Mouse (Mus musculus): ENCODE results near the gene Cnpy3. TPM values are rescaled to one million over a fixed set of nuclear protein-coding genes. Genes with fewer than 3 reads are reported as not detected.

The Cnpy3 gene
- polyA plus RNA-seq, 1 experiment from 2014 or later, result 75.6 TPM

DNA sequence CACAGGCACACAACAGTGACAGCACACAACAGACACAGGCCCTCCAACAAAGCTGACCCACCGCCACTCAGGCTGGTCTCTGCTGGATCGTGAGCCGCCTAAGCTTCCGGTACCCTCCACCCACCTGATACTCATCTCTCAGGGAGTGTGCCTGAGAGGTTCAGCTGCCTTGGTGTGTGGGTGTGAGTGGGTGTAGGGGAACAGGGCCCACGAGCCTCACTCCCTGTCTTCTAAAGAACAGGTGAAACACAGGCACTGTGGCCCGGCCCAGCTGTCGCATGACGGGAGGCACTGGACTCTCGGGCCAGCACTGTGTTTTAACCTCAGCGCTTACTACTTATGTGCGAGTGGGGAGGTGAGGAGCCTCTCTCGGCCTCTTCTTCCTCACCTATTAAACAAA lies 49.9 kb downstream of the Cnpy3 start:
- WGBS, result 83% methylated on average over 12 of the region's 12 CpGs
- Histone ChIP-seq H3K9me3 (ENCODE audit: control insufficient read depth, low read length) (no peaks in the 10 kb centered on the region), H3K36me3 (ENCODE audit: control insufficient read depth, insufficient read depth, low read length) (0 out of 2 replicates have a peak, but pooled peaks cover 2% of the 10 kb centered on the region), H3K4me1 (ENCODE audit: control insufficient read depth, insufficient read depth, low read length) (peaks cover 27% of the 10 kb centered on the region), H3K4me2 (ENCODE audit: low read depth, low read length) (no peak overlapping the region), H3K4me3 (ENCODE audit: low read length) (no peak overlapping the region), H3K27ac (ENCODE audit: low read length) (no peak overlapping the region), H3K27me3 (replicated peaks; ENCODE audit: control insufficient read depth, insufficient read depth, low read length) (no peaks in the 10 kb centered on the region), H3K9ac (ENCODE audit: low read depth, low read length) (peak overlapping the region; percentile 53)
- ATAC-seq, result no peak

DNA sequence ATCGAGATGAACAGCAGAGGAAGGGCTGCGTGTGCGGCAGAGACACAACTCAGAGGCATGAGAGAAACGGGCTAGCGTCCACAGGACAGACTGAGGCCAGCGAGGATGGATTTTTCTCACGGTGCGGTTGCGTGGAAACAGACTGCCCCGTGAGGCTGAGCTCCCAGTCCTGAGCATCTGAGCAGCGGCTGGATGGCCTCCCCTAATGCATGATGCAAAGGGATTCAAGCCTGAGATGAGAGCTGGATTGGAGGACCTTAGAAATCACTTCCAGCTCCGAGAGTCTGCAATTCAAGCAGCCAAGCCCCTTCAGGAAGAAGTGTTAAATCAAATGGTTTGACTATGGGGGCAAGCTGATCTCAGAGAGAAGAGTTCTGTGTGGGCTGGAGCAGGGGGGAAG lies 50.5 kb downstream of the Cnpy3 start:
- ATAC-seq, result no peak
- Histone ChIP-seq H3K4me2 (ENCODE audit: low read depth, low read length) (no peak overlapping the region), H3K4me1 (ENCODE audit: control insufficient read depth, insufficient read depth, low read length) (peaks cover 27% of the 10 kb centered on the region), H3K4me3 (ENCODE audit: low read length) (no peak overlapping the region), H3K36me3 (ENCODE audit: control insufficient read depth, insufficient read depth, low read length) (0 out of 2 replicates have a peak, but pooled peaks cover 2% of the 10 kb centered on the region), H3K9me3 (ENCODE audit: control insufficient read depth, low read length) (no peaks in the 10 kb centered on the region), H3K27ac (ENCODE audit: low read length) (no peak overlapping the region), H3K27me3 (replicated peaks; ENCODE audit: control insufficient read depth, insufficient read depth, low read length) (no peaks in the 10 kb centered on the region), H3K9ac (ENCODE audit: low read depth, low read length) (peak overlapping the region; percentile 53; the same call in 1 of the 2 replicates)
- WGBS, result 70% methylated on average over 12 of the region's 12 CpGs

DNA sequence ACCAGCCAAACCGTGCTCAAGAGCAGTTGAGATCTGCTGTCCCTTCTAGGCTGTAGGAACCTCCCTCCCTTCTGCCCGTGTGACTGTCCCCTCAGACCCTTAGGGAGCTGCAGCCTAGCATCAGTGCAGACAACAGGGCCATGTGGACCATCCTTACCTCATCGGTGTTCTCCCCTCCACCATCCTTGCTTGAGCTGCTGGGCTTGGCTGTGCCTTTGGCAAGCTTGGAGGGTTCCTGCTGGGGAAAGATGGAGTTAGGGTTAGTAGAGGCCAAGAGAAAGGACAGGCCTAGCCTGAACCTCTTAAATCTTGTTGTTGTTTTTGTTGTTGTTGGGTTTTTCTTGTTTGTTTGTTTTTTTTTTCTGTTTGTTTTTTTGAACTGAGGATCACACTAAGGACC lies 52.1 kb downstream of the Cnpy3 start:
- Histone ChIP-seq H3K27ac (ENCODE audit: low read length) (no peak overlapping the region), H3K4me2 (ENCODE audit: low read depth, low read length) (no peak overlapping the region), H3K27me3 (replicated peaks; ENCODE audit: control insufficient read depth, insufficient read depth, low read length) (no peaks in the 10 kb centered on the region), H3K4me1 (ENCODE audit: control insufficient read depth, insufficient read depth, low read length) (peaks cover 27% of the 10 kb centered on the region), H3K9me3 (ENCODE audit: control insufficient read depth, low read length) (no peaks in the 10 kb centered on the region), H3K36me3 (ENCODE audit: control insufficient read depth, insufficient read depth, low read length) (0 out of 2 replicates have a peak, but pooled peaks cover 2% of the 10 kb centered on the region), H3K9ac (ENCODE audit: low read depth, low read length) (no peak overlapping the region), H3K4me3 (ENCODE audit: low read length) (no peak overlapping the region)
- 84% methylated on average over 3 of the region's 3 CpGs for WGBS
- ATAC-seq, result no peak

DNA sequence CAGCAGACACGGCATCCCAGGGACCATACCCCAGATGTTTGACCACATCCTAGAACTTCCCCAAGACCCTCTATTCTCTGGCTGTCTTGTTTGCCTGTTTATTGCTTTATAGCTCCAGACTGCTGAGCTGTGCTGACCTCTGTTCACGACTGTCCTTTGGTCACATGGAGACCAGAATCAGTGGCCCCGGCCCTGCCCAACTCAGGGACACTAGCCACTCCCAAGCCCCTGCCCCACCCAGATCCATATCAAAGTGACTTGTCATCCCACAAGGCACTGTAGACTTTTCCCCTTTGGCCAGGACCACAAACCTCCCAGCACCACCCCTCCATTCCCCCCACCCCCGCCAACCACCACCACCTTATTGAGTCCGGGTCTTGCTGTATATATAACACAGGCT lies 52.8 kb downstream of the Cnpy3 start:
- peaks cover 27% of the 10 kb centered on the region for H3K4me1 ChIP-seq (ENCODE audit: control insufficient read depth, insufficient read depth, low read length)
- WGBS, result 55% methylated on average over 5 of the region's 5 CpGs
- no peak overlapping the region for H3K27ac ChIP-seq (ENCODE audit: low read length)
- H3K4me3 ChIP-seq (ENCODE audit: low read length), result no peak overlapping the region
- no peaks in the 10 kb centered on the region for H3K9me3 ChIP-seq (ENCODE audit: control insufficient read depth, low read length)
- H3K4me2 ChIP-seq (ENCODE audit: low read depth, low read length), result no peak overlapping the region
- H3K36me3 ChIP-seq (ENCODE audit: control insufficient read depth, insufficient read depth, low read length), result 0 out of 2 replicates have a peak, but pooled peaks cover 2% of the 10 kb centered on the region
- no peak overlapping the region for H3K9ac ChIP-seq (ENCODE audit: low read depth, low read length)
- no peaks in the 10 kb centered on the region for H3K27me3 ChIP-seq (replicated peaks; ENCODE audit: control insufficient read depth, insufficient read depth, low read length)
- peak; percentile 54 for ATAC-seq

DNA sequence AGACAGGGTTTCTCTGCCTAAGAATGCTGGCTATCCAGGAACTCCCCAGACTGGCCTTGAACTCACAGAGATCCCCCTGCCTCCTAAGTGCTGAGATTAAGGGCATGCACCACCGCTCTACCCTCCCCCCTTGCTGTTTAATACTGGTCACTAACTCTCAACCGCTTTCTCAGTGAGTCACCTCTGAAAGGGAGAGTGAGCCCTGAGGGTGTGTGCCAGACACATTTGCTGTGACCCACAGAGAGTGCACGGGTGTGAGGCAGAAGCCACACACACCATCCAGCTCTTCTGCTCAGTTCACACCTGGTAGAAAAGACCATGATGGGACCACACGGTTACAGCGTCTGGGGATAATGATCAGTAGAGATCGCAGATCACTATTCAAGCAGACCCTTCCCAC lies 53.5 kb downstream of the Cnpy3 start:
- Histone ChIP-seq H3K9ac (ENCODE audit: low read depth, low read length) (no peak overlapping the region), H3K9me3 (ENCODE audit: control insufficient read depth, low read length) (no peaks in the 10 kb centered on the region), H3K27ac (ENCODE audit: low read length) (no peak overlapping the region), H3K27me3 (replicated peaks; ENCODE audit: control insufficient read depth, insufficient read depth, low read length) (no peaks in the 10 kb centered on the region), H3K4me2 (ENCODE audit: low read depth, low read length) (no peak overlapping the region), H3K4me1 (ENCODE audit: control insufficient read depth, insufficient read depth, low read length) (peaks cover 22% of the 10 kb centered on the region), H3K4me3 (ENCODE audit: low read length) (no peak overlapping the region), H3K36me3 (ENCODE audit: control insufficient read depth, insufficient read depth, low read length) (0 out of 2 replicates have a peak, but pooled peaks cover 2% of the 10 kb centered on the region)
- peak; percentile 29; the same call in 1 of the 2 replicates for ATAC-seq
- WGBS, result 87% methylated on average over 6 of the region's 6 CpGs

DNA sequence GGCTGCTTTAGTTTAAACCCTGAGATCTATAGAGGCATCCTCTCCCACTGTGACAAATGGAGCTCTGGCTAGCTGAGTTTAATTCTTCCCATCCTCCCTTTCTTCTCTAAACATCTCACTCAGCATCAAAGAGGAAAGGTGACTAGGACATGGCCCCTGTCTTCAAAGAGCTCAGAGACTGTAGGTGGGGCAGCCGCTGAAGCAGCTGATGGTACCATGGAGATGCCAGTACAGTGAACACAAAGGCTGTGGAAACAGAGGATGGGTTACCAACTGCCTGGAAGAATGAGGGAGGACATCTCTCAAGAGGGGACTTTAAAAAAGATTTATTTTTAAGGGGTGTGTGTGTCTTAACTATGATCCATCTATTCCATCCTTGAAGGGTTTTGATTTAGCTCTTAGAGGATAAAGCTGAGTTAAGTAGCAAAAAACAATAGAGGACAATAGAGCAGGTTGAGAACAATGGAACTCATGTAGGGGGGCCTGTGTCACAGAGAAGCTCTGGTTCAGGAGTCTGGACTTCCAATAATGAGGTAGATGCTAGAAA lies 57.4 kb downstream of the Cnpy3 start:
- H3K4me1 ChIP-seq (ENCODE audit: control insufficient read depth, insufficient read depth, low read length), result peaks cover 8% of the 10 kb centered on the region
- H3K27me3 ChIP-seq (replicated peaks; ENCODE audit: control insufficient read depth, insufficient read depth, low read length), result no peaks in the 10 kb centered on the region
- no peaks in the 10 kb centered on the region for H3K9me3 ChIP-seq (ENCODE audit: control insufficient read depth, low read length)
- no peak overlapping the region for H3K27ac ChIP-seq (ENCODE audit: low read length)
- ATAC-seq, result no peak
- WGBS, result 72% methylated on average over 1 of the region's 1 CpGs
- no peak overlapping the region for H3K9ac ChIP-seq (ENCODE audit: low read depth, low read length)
- no peak overlapping the region for H3K4me3 ChIP-seq (ENCODE audit: low read length)
- H3K4me2 ChIP-seq (ENCODE audit: low read depth, low read length), result no peak overlapping the region
- no peaks in the 10 kb centered on the region; the same call in 1 of the 2 replicates for H3K36me3 ChIP-seq (ENCODE audit: control insufficient read depth, insufficient read depth, low read length)

DNA sequence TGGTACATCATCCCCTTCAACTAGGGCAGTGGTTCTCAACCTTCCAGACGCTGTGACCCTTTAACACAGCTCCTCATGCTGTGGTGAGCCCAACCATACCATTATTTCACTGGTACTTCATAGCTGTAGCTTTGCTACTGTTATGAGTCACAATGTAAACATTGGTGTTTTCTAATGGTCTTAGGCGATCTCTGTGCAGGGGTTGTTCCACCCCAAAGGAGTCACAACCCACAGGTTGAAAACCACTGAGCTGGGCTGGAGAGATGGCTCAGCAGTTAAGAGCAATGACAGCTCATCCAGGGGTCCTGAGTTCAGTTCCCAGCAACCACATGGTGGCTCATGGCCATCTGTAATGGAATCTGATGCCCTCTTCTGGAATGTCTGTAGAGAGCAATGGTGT lies 60.6 kb downstream of the Cnpy3 start:
- H3K9me3 ChIP-seq (ENCODE audit: control insufficient read depth, low read length), result no peaks in the 10 kb centered on the region
- H3K4me1 ChIP-seq (ENCODE audit: control insufficient read depth, insufficient read depth, low read length), result no peaks in the 10 kb centered on the region
- H3K4me3 ChIP-seq (ENCODE audit: low read length), result no peak overlapping the region
- 70% methylated on average over 2 of the region's 2 CpGs for WGBS
- H3K4me2 ChIP-seq (ENCODE audit: low read depth, low read length), result no peak overlapping the region
- H3K9ac ChIP-seq (ENCODE audit: low read depth, low read length), result no peak overlapping the region
- no peaks in the 10 kb centered on the region for H3K27me3 ChIP-seq (replicated peaks; ENCODE audit: control insufficient read depth, insufficient read depth, low read length)
- ATAC-seq, result no peak
- peaks cover 4% of the 10 kb centered on the region; the same call in 1 of the 2 replicates for H3K36me3 ChIP-seq (ENCODE audit: control insufficient read depth, insufficient read depth, low read length)
- no peak overlapping the region for H3K27ac ChIP-seq (ENCODE audit: low read length)

DNA sequence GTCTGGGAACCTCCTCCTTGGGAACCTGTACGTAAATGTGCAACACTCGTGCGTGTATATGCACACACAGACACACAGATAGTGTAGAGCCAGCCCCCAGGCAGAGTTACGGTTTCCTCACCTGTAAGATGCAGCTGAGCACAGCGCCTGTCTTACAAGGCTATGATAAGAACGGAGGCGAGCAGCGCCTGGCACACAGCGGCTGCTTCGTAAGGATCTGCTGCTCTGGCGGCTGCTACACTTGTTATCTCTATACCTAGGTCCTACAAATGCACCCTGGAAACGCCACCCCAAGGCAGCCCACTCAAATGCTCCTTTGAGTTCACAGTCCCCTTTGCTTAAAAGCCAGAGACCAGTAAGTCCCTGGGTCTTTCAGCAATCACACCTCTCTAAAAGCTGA lies 61.3 kb downstream of the Cnpy3 start:
- H3K4me3 ChIP-seq (ENCODE audit: low read length), result no peak overlapping the region
- no peak overlapping the region for H3K27ac ChIP-seq (ENCODE audit: low read length)
- no peak overlapping the region for H3K9ac ChIP-seq (ENCODE audit: low read depth, low read length)
- H3K36me3 ChIP-seq (ENCODE audit: control insufficient read depth, insufficient read depth, low read length), result peaks cover 9% of the 10 kb centered on the region; the same call in 1 of the 2 replicates
- WGBS, result 87% methylated on average over 12 of the region's 12 CpGs
- H3K27me3 ChIP-seq (replicated peaks; ENCODE audit: control insufficient read depth, insufficient read depth, low read length), result no peaks in the 10 kb centered on the region
- ATAC-seq, result no peak
- no peaks in the 10 kb centered on the region for H3K4me1 ChIP-seq (ENCODE audit: control insufficient read depth, insufficient read depth, low read length)
- no peaks in the 10 kb centered on the region for H3K9me3 ChIP-seq (ENCODE audit: control insufficient read depth, low read length)
- no peak overlapping the region for H3K4me2 ChIP-seq (ENCODE audit: low read depth, low read length)

DNA sequence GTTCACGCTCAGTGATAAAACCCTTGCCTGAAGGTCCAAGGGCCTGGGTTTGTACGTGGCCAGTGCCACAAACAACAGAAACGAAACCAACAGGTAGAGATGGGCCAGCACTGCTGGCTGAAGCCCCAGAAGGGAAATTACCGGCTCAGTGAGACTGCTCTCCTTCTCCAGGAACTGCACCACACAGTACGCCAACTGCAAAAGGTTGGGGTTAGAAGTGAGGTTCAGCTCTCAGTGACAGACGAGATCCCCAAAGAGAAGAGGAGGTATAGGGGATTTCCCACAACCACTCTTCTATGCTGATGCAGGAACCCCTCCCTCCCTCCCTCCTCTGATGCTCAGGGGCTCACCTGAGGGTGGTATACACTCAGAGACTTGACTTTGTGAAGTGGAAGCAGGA lies 66.1 kb downstream of the Cnpy3 start:
- H3K4me1 ChIP-seq (ENCODE audit: control insufficient read depth, insufficient read depth, low read length), result peaks cover 8% of the 10 kb centered on the region
- H3K9me3 ChIP-seq (ENCODE audit: control insufficient read depth, low read length), result no peaks in the 10 kb centered on the region
- peaks cover 31% of the 10 kb centered on the region; the same call in 1 of the 2 replicates for H3K36me3 ChIP-seq (ENCODE audit: control insufficient read depth, insufficient read depth, low read length)
- H3K4me3 ChIP-seq (ENCODE audit: low read length), result no peak overlapping the region
- no peaks in the 10 kb centered on the region for H3K27me3 ChIP-seq (replicated peaks; ENCODE audit: control insufficient read depth, insufficient read depth, low read length)
- ATAC-seq, result no peak
- H3K4me2 ChIP-seq (ENCODE audit: low read depth, low read length), result no peak overlapping the region
- 89% methylated on average over 6 of the region's 6 CpGs for WGBS
- no peak overlapping the region for H3K9ac ChIP-seq (ENCODE audit: low read depth, low read length)
- H3K27ac ChIP-seq (ENCODE audit: low read length), result no peak overlapping the region

Measured in intestine, embryonic 16.5 days (tissue).